Mouse (Mus musculus) heart, embryonic 13.5 days (tissue): ENCODE data around the gene 2310009B15Rik. TPM values are rescaled to one million over a fixed set of nuclear protein-coding genes. Genes with fewer than 3 reads are reported as not detected.

ENCODE experiments used
- ATAC-seq: fragments of 200-750 bp; cut with Nextera tagmentation; 2 replicates; pipeline ENCODE4 v1.8.0; 2017; ENCODE audit warnings: moderate TSS enrichment; ENCODE audit not compliant: insufficient number of reproducible peaks, low FRiP score, low TSS enrichment; ENCODE audit errors: extremely low read depth
- H3K27ac ChIP-seq: fragments of 300-500 bp; sonication (generic); replicated peaks from 2 replicates; pipeline ENCODE4 v1.5.1; 2015; ENCODE audit warnings: moderate library complexity, mild to moderate bottlenecking, inconsistent platforms
- H3K27me3 ChIP-seq: fragments of 300-500 bp; sonication (generic); replicated peaks from 2 replicates; pipeline ENCODE4 v1.6.1; 2015; ENCODE audit warnings: mild to moderate bottlenecking, inconsistent platforms
- H3K36me3 ChIP-seq: fragments of 300-500 bp; sonication (generic); 2 replicates; pipeline ENCODE4 v1.6.1; 2015; ENCODE audit warnings: mild to moderate bottlenecking, inconsistent platforms
- H3K4me1 ChIP-seq: fragments of 300-500 bp; sonication (generic); 2 replicates; pipeline ENCODE4 v1.6.1; 2015; ENCODE audit warnings: inconsistent platforms
- H3K4me2 ChIP-seq: fragments of 300-500 bp; sonication (generic); 2 replicates; pipeline ENCODE4 v1.6.1; 2015; ENCODE audit warnings: inconsistent platforms, mild to moderate bottlenecking, moderate library complexity
- H3K4me3 ChIP-seq: fragments of 300-500 bp; sonication (generic); 2 replicates; pipeline ENCODE4 v1.5.1; 2015; ENCODE audit warnings: moderate library complexity, mild to moderate bottlenecking, inconsistent platforms
- H3K9ac ChIP-seq: fragments of 300-500 bp; sonication (generic); 2 replicates; pipeline ENCODE4 v1.6.1; 2015; ENCODE audit warnings: inconsistent platforms, mild to moderate bottlenecking, moderate library complexity
- H3K9me3 ChIP-seq: fragments of 300-500 bp; sonication (generic); 2 replicates; pipeline ENCODE4 v1.6.1; 2016; ENCODE audit warnings: inconsistent platforms
- WGBS: fragments of 180-500 bp; shearing (Covaris S2); methylation state at CpG from one replicate; pipeline ENCODE4 v1.1.7; 2015; ENCODE audit warnings: mixed read lengths; 5-methylcytosine and 5-hydroxymethylcytosine counted together
- polyA plus RNA-seq: library from polyadenylated mRNA; unstranded; fragments of >200 nt; fragmentation: Nextera tagmentation; extraction: Ambion mirVana; gene quantifications from 2 replicates; pipeline ENCODE4 v1.2.1, GENCODE M21; 2015

Gene 2310009B15Rik
- polyA plus RNA-seq, 1 experiment from 2014 or later = 25.9 TPM

DNA sequence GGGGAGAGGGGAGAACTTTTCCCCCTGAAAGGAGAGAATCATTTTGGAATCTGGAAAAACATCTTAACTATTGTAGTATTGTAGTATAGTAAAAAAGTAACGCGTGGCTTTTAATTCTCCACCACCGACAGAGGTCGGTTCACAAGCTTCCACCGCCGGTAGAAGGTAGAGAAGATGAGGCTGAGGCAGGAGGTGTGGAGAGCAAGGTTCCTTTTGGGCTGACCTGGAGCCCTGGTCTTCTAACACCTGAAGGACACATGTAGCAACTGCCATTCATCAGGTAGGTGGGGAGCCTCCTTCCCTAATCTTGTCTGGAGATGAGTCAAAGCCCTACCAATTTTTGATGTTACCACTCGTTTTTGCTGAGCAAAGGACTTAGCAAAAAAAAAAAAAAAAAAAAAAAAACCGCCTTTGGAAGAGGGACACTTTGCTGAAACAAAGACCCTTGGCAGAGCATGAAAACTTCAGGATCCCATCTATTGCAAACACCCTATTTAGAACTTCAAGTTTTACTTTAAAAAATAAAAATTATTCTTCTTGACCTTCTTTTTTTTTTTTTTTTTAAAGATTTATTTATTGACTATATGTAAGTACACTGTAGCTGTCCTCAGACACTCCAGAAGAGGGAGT is 7.0 kb downstream of the 2310009B15Rik start:
- H3K9me3 ChIP-seq = no peaks in the 10 kb centered on the region
- H3K9ac ChIP-seq = no peak overlapping the region
- H3K4me3 ChIP-seq = no peak overlapping the region; the same call in 1 of the 2 replicates
- peaks cover 66% of the 10 kb centered on the region for H3K27me3 ChIP-seq
- H3K4me1 ChIP-seq = peaks cover 21% of the 10 kb centered on the region
- H3K36me3 ChIP-seq = peaks cover 14% of the 10 kb centered on the region
- H3K4me2 ChIP-seq = no peak overlapping the region
- WGBS = 11% methylated on average over 8 of the region's 8 CpGs
- ATAC-seq = no peak
- H3K27ac ChIP-seq = no peak overlapping the region

DNA sequence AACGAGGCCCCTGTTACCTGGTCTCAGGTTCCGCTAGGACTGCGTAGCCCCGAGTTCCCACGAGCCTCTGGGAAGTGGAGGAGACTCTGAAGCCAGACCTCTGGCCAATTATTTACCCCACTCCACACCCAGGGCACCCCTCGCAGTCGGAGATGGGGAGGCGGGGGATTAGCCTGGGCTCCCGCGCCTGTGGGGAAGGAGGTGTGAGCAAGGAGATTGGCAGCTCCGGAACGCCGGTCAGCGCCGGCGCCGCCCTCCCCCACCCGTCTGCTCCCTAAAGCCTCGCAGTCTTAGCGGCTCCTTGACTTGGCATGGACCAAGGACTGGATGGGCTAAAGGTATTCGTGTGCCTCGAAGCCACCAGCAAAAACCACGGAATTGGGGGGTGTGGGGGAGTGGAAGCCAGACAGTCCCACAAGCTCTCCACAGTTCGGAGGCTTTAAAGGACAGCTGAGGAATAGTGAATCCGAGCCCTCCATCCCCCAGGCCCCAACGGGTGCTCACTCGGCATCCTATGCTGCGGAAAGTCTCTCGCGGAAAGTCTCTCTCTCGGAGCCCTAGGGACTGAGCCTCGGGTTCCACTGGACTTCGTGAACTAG is 8.0 kb downstream of the 2310009B15Rik start, which contains the start of gene Lhx9:
Gene Lhx9 (minus strand): TSS at position 67 of the 599 bp plus-strand sequence.
- no peak within 1 kb of the TSS for H3K27ac ChIP-seq
- H3K27me3 ChIP-seq = peaks cover 76% of the 10 kb centered on the region
- H3K36me3 ChIP-seq = peaks cover 14% of the 10 kb centered on the region
- peak within 1 kb of the TSS; percentile 54 for H3K4me3 ChIP-seq
- 1% methylated on average over 33 of the region's 33 CpGs for WGBS
- H3K4me1 ChIP-seq = peaks cover 27% of the 10 kb centered on the region
- ATAC-seq = no peak
- peak within 1 kb of the TSS; percentile 58; the same call in 1 of the 2 replicates for H3K9ac ChIP-seq
- no peaks in the 10 kb centered on the region for H3K9me3 ChIP-seq
- H3K4me2 ChIP-seq = peak within 1 kb of the TSS; percentile 85

DNA sequence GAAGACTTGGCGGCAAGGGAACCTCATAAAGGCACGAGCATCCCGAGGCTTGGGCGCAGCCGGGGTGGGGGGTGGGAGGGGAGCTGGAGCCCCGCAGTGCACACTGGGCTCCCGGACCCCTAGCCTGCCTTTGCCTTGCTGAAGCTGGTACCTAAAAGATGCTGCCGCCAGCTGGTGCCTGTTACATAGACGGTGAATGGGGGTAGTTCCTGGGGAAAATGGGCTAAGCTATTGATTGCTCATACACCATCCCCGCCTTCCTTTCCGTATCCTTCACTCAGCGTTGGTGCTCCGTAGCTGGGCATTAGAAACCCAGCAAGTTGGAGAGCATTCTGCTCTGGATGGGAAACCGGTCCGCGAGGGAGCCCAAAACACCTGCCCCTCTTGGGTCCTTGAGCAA is 8.6 kb downstream of the 2310009B15Rik start:
- WGBS = 2% methylated on average over 16 of the region's 16 CpGs
- ATAC-seq = no peak
- 0 out of 2 replicates have a peak overlapping the region, but pooled peaks have one; percentile 58 for H3K9ac ChIP-seq

DNA sequence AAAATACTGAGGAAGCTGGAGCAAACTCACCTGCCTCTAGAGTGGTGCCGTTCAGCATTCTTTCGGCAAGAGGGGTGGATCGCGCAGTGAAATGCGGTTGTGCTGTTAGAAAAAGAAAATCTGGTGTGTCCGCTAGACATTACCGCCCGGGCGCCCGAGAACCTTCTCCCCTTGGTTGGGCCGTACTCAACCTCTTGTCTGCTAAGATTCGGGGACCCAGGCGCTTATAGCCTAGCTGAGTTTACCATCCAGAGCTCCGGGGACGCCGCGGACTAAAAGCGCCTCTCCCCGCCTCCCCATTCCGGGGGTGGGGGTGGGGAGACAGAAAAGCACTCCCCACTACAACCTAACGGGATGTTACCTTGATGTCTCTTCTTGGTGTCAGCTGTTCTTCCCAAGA is 9.5 kb downstream of the 2310009B15Rik start:
- Histone ChIP-seq H3K27me3 (peaks cover 91% of the 10 kb centered on the region), H3K27ac (no peak overlapping the region), H3K9ac (no peak overlapping the region), H3K4me2 (peak overlapping the region; percentile 65), H3K4me3 (peak overlapping the region; percentile 44), H3K4me1 (peaks cover 35% of the 10 kb centered on the region), H3K9me3 (no peaks in the 10 kb centered on the region), H3K36me3 (peaks cover 11% of the 10 kb centered on the region)
- WGBS = under 1% methylated on average over 21 of the region's 21 CpGs
- ATAC-seq = no peak

More for the DNA sequence above, 8.6 kb downstream of the 2310009B15Rik start:
- H3K9me3 ChIP-seq = no peaks in the 10 kb centered on the region
- peak overlapping the region; percentile 85 for H3K4me2 ChIP-seq
- H3K4me1 ChIP-seq = peaks cover 33% of the 10 kb centered on the region
- no peak overlapping the region for H3K27ac ChIP-seq
- peak overlapping the region; percentile 54 for H3K4me3 ChIP-seq
- H3K27me3 ChIP-seq = peaks cover 82% of the 10 kb centered on the region
- peaks cover 14% of the 10 kb centered on the region for H3K36me3 ChIP-seq

DNA sequence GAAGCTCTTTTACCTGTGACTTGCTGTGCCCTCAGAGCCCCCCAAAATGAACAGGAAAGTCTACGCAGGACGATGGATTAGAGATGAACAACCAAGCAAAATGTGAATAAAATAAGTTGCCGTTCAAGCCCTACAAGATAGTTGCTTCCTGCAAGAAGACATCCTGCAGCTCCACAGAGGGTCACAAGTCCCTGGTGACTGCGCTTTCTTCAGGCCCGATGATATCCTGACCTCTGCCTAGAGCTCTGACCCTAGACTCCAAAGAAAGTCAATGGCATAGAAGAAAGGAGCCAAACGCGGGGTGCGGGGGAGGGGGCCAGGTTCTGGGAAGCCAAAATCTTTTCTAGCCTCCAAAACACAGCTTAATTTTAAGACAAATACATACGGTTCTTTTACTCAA is 10.1 kb downstream of the 2310009B15Rik start:
- Histone ChIP-seq H3K27me3 (peaks cover 95% of the 10 kb centered on the region), H3K9me3 (no peaks in the 10 kb centered on the region), H3K9ac (no peak overlapping the region), H3K4me2 (no peak overlapping the region), H3K27ac (no peak overlapping the region), H3K36me3 (peaks cover 8% of the 10 kb centered on the region), H3K4me3 (no peak overlapping the region), H3K4me1 (peaks cover 40% of the 10 kb centered on the region)
- no peak for ATAC-seq
- WGBS = 7% methylated on average over 9 of the region's 9 CpGs

DNA sequence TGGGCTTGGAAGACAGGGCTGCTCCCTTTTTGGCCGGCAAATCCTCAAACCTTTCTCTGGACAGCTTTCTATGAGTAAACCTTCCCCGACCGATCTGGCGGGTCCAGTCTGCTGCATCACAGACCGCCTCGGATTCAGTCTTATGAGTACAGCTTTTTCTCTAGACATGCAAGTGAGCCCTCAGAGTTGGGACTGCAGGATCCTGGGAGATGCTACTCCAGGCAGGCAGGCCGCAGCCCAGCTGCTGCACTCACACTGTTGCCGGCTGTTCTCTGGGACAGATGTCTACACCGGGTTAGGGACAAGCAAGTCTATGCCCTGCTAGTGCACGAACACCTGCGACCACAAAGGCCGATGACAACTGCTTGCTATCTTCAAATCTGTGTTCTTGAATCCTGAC is 10.5 kb downstream of the 2310009B15Rik start:
- 10% methylated on average over 12 of the region's 12 CpGs for WGBS
- H3K27ac ChIP-seq = no peak overlapping the region
- H3K4me1 ChIP-seq = peaks cover 44% of the 10 kb centered on the region
- peaks cover 4% of the 10 kb centered on the region; the same call in 1 of the 2 replicates for H3K36me3 ChIP-seq
- H3K27me3 ChIP-seq = peaks cover 95% of the 10 kb centered on the region
- no peak overlapping the region for H3K4me3 ChIP-seq
- no peak for ATAC-seq
- H3K9ac ChIP-seq = no peak overlapping the region
- H3K9me3 ChIP-seq = no peaks in the 10 kb centered on the region
- H3K4me2 ChIP-seq = no peak overlapping the region

DNA sequence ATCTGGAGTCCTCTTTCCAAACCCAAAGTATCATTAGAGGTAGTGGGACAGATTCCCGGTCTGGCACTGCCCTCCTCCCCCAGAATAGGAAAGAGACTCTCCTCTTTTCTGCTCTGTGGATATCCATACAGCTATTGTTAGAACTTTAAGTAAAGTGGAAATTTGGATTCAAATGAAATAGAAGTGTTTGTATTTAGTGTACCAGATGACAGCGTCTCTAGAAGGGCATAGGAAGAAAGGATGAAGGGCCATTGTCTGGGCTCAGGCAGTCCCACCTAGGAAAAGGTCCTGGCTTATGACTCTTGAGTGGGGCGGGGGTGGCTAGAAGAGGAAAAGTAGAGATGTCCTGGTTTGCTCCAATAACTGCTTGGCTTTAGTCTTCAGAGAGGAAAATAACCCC is 11.2 kb downstream of the 2310009B15Rik start:
- Histone ChIP-seq H3K27me3 (peaks cover 93% of the 10 kb centered on the region), H3K9ac (no peak overlapping the region), H3K9me3 (no peaks in the 10 kb centered on the region), H3K4me3 (no peak overlapping the region), H3K27ac (no peak overlapping the region), H3K4me1 (peaks cover 46% of the 10 kb centered on the region), H3K36me3 (no peaks in the 10 kb centered on the region), H3K4me2 (no peak overlapping the region)
- WGBS = 12% methylated on average over 3 of the region's 3 CpGs
- no peak for ATAC-seq

DNA sequence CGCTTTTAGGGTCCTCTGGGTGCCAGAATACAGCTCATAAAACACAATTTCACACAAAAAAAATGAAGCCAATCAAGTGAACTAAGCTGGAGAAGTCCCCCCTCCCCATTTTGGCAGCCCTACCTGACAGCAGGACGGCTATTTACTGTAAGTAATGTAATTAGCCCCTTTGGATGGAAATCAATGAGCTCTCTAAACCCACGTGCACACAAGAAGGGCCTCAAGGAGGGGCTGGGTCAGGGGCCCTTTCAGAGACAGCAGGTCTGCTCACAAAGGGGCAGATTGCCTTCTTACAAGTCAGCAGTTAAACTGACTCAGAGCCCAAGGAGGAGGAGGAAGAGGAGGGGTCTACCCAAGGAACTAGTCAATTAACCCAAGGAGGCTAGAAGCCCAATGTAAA is 12.5 kb downstream of the 2310009B15Rik start:
- peak overlapping the region; percentile 70 for H3K4me2 ChIP-seq
- H3K4me1 ChIP-seq = peaks cover 45% of the 10 kb centered on the region
- H3K36me3 ChIP-seq = no peaks in the 10 kb centered on the region
- H3K27ac ChIP-seq = no peak overlapping the region
- H3K9me3 ChIP-seq = no peaks in the 10 kb centered on the region
- H3K27me3 ChIP-seq = peaks cover 94% of the 10 kb centered on the region
- H3K9ac ChIP-seq = no peak overlapping the region
- no peak for ATAC-seq
- 14% methylated on average over 3 of the region's 3 CpGs for WGBS
- peak overlapping the region; percentile 51 for H3K4me3 ChIP-seq

DNA sequence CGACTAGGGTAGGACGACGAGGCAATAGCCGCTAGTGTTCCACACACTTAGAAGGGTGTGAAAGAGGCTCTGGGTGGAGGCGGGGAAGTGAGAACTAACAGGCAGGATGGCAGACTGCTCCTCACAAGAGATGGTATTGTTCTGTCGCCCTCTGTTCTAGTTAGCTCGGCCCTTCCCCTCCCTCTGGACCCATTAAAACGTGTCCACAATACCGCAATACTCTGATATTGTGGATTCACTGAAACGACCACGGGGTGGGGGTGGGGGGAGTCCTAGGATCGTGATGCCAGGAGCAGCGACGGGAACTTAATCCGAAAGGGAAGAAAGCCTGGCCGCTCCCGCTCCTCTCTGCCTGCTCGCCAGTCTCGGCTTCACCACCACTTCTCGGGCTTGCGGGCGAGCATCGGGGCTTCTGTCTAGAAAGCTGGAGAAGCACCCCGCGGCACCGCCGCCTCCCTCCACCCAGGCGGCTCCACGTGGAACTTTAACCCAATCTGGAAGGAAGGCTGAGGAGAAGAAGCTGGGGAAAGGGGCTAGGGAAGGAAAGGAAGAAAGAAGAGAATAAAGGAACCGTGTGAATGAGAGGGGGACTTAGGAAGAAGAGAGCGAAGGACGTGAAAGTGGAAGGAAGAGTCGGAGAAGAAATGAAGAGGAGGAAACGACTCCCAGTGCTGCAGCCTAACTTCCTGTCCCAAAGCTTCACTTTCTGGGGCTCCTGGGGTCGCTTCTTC is 13.1 kb downstream of the 2310009B15Rik start:
- Histone ChIP-seq H3K9ac (peak overlapping the region; percentile 69), H3K4me2 (peak overlapping the region; percentile 70), H3K4me3 (peak overlapping the region; percentile 51), H3K27ac (no peak overlapping the region), H3K36me3 (no peaks in the 10 kb centered on the region), H3K27me3 (peaks cover 94% of the 10 kb centered on the region), H3K9me3 (no peaks in the 10 kb centered on the region), H3K4me1 (peaks cover 40% of the 10 kb centered on the region)
- no peak for ATAC-seq
- WGBS = under 1% methylated on average over 35 of the region's 35 CpGs

DNA sequence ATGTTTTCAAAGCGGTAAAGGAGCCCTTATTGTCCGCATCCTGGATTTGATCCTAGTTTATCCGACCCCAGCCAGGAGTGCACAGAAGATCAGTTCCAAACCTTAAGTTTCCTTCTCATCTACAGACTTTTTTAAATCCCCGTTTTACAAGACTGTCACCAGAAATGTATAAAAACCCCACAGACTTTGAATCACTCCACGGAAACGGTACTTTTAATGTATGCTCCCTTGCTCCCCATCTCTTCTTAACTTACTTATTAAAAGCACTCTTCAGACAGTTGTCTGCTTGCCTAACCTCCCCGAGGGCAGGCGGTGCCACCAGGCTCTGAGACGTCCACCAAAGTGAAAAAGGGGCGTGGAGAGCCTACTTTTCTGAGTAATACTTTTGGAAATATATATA is 13.9 kb downstream of the 2310009B15Rik start:
- WGBS = 3% methylated on average over 10 of the region's 10 CpGs
- Histone ChIP-seq H3K9me3 (no peaks in the 10 kb centered on the region), H3K9ac (no peak overlapping the region), H3K27ac (no peak overlapping the region), H3K36me3 (no peaks in the 10 kb centered on the region), H3K4me2 (peak overlapping the region; percentile 70), H3K27me3 (peaks cover 94% of the 10 kb centered on the region), H3K4me3 (peak overlapping the region; percentile 53), H3K4me1 (peaks cover 36% of the 10 kb centered on the region)
- ATAC-seq = no peak

DNA sequence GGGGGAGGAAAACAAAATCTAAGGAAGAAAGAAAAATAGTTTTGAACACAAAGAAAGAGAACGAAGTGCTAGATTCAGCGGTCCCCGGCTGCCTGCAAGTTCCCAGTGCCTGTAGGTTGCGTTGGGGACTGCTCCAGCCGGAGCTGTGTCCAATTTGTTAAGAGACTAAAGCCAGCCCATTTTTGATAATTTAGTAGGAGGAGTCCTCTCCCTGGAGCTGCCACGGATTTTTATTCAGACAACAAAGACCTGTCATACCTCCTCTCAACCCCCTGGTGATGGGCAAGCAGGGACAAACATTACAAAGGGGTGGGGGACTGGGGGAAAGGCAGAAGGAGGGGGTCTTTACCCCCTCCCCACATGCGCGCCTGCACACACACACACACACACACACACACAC is 14.3 kb downstream of the 2310009B15Rik start:
- no peaks in the 10 kb centered on the region for H3K9me3 ChIP-seq
- H3K27me3 ChIP-seq = peaks cover 96% of the 10 kb centered on the region
- peak overlapping the region; percentile 53 for H3K4me3 ChIP-seq
- under 1% methylated on average over 8 of the region's 8 CpGs for WGBS
- peaks cover 34% of the 10 kb centered on the region for H3K4me1 ChIP-seq
- ATAC-seq = no peak
- peak overlapping the region; percentile 69; the same call in 1 of the 2 replicates for H3K9ac ChIP-seq
- peak overlapping the region; percentile 70 for H3K4me2 ChIP-seq
- H3K27ac ChIP-seq = no peak overlapping the region
- H3K36me3 ChIP-seq = no peaks in the 10 kb centered on the region
